Mouse (Mus musculus): ENCODE measurements at regions not wholly inside any gene's neighbourhood (a gene's known extent, or its start where the extent isn't known, plus 50 kb on each side); places are given as distances from the start of the nearest gene placed in this dataset.

- TF ChIP-seq EP300 (IDR thresholded peaks at IDR 0.05; ENCODE audit: low read depth) (peak; percentile 62), CTCF (IDR thresholded peaks at IDR 0.05; ENCODE audit: low read depth) (no peak)
These were observed 65.6 kb upstream of the Lgalsl start for GRCm38 (mm10) chr11:20896277-20897123.

Data from liver, postnatal 0 days (tissue).